Mouse (Mus musculus) brain, embryonic 18.5 days (tissue): ENCODE measurements at regions not wholly inside any gene's neighbourhood (a gene's known extent, or its start where the extent isn't known, plus 50 kb on each side); places are given as distances from the start of the nearest gene placed in this dataset.

ENCODE experiments used
- DNase-seq: peaks from one replicate; pipeline ENCODE4 v3.0.0-alpha.2; 2012; ENCODE audit warnings: low read depth, low spot score

DNA sequence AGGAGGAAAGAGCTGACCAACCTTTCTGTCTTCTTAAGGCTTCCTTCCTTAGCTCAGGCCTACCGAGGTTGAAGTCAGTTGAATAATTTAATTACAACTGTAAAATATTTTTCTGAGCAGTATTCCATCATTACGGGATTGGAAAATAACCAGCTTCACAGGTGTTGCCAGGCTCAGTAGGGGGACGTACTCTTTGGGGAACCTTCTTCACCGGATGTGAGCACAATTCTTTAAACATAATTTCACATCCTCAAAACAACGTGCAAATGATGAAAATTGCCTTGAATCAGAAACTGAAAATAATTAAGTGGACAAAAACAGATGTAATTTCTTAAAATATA is 515.9 kb downstream of the Tns3 start:
- no peak for DNase-seq

DNA sequence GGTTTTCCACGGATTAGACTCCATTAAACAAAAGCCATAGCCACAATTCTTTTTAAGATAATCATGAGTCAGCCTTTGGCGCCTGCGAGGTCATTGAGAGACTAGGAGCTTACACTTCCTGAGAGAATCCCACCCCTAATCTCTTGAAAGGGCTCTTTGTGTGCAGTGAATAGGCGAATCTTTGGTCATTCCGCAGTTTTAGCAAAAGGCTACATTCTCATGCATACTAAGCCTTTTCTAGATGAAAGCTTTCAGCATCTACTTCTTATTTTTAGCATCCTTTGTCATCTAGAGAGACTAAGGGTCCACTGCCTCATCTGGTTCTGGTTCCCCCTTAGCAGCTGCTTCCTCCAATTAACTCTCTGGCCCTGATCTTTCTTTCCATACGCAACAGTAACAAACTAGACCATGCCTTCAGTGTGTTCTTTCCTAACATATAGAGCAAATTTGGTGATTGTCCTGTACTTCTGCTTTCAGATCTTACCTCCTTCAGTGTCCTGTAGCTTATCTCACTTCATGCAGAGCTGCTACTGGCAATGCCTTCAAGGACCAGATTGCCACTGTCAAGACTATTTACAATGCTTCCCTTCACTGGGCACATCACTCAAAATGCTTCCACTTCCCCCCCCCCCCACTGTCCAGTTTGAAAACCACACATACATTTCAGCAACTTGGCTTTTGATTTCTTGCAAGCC is 516.4 kb downstream of the Tns3 start:
- peak; percentile 10 for DNase-seq

DNA sequence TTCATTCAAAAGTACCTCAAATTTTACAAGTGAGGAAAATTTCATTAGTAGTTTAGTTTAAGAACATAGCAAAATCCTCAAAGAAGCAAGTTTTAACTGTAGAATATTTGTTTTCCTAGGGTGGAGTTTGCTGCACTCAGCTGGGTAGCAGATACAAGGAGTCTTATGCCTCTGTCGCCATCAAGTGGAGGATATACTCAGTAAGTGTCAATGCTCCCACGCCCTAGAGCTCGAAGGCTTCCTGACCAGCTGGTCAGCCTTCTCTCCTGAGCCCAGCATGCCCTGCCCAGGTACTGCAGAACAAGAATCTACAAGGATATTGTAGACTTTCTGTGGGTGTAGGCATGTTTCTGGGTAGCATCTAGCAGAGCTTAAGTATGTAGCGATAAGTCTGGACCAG is 527.0 kb downstream of the Tns3 start:
- no peak for DNase-seq

DNA sequence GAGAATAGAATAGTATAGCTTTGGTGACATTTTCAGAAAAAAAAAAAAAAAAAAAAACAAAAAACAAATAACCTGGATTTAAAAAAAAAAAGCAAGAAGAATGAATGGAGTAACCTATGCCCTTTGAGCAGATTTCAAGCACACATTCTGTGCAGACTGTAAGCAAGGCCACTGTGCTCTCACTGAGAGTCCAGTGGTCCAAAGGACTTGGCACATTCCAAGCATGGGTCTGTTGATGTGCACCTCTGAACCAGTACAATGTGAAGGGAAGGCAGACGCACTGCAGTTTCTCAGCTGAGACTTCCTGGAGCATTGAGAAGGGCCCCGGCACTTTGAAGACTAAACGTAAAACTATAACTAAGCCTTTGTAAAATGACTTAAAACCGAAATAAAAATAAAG is 527.7 kb downstream of the Tns3 start:
- DNase-seq = no peak

DNA sequence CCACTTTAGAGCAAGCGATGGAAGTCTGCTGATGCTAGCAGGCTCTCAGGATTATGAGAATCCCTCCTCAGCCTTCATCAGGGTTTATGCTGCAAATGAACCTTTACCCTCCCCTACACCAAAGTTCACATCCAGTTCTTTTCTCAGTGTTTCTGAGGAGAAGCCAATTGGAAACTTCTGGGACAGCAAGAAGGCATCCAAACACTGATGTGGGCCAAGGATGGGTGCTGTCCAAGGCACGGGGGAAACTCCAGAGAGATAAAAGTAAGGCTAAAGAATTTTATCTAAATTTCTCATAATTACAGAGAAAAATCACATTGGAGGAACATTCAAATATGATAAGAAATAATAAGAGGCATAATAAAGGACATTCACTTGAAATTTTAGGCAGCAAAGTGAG is 555.0 kb downstream of the Tns3 start:
- DNase-seq = no peak

DNA sequence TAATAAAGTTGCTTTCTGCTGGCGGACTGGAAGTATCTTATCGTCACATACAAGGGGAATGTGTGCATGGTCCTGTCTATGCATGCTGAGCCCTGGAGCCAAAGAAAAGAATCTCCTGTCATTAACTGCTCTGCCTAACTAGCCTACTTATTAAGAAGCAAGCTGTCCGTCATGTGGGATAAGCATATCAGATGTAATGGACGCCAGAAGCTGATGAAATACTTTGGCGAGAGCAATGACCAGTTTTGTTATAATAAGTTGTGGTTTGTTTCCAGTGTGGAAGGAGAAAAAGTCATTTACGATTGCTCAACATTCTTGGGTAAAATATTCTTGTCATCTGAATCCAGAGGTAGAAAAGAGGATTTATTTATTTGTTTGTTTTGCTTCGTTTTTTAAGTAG is 563.2 kb downstream of the Tns3 start:
- no peak for DNase-seq

DNA sequence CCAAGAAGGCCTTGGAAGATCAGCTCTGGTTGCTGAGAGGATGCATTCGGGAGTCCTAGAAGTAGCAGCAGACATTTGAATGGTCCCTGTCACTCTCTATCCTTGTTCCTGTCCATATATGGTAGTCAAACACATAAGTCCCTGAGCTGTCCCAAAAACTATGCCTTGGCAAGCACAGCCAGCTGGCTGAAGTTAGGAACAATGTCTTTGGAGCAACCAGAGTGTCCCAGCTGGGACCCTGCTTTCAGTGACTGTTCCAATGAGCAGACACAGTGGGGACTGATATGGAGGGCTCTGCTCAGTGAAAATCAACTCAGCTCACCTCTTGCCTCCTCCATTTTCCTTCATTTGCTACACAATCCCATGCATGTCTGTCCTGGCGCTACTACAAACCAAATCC is 580.0 kb downstream of the Tns3 start:
- no peak for DNase-seq

DNA sequence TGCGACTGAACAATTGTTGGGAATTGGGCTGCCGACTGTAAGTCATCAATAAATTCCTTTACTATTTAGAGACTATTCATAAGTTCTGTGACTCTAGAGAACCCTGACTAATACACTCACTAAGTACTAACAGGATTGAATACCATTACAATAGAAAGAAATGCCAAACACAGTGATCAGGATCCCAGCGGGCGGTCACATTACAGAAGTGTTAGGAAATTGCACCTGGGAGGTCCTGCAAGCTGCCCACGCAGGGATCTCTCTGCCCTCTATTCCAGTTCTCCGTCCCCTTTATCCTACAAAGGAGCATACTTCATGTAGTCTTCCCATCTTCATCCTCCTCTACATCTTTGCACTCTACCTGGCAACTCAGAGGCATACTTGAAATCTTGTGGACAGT is 581.5 kb downstream of the Tns3 start:
- DNase-seq = no peak

DNA sequence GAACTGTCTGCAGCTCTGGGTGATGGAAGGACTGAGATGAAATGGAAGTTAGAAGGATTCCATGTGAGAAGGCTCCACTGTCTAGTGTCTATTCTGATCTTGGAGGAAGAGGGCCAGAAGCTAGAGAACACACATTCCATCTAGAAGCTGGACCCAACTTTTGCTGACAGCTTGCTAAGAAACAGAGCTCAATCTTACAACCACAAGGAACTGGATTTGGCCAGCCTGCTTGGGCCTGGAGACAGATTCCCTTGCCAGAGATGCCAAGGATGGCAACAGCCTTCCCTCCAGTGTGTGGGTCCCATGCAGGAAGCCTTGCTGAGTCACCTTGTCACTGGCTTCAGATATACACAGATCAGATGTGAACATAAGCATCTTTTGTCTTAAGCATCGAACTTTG is 591.0 kb downstream of the Tns3 start:
- no peak for DNase-seq

DNA sequence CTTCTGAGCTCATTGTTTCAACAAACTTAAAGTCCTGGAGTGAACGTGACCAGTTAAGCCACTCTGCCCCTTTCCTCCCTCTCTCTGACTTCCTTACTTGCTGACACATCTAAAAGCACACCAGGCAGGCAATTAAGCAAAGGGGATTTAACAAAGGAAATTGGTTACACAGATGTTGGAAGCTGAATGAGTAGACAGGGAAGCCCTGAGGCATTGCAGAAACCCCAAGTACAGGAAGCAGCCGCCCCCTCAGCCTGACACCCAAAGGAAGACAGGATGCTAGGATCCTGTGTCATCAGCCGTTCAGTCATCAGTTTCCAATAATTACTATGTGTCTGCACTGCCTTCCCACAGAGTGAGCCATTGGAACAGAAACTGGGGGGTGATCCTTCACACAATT is 595.5 kb downstream of the Tns3 start:
- no peak for DNase-seq

DNA sequence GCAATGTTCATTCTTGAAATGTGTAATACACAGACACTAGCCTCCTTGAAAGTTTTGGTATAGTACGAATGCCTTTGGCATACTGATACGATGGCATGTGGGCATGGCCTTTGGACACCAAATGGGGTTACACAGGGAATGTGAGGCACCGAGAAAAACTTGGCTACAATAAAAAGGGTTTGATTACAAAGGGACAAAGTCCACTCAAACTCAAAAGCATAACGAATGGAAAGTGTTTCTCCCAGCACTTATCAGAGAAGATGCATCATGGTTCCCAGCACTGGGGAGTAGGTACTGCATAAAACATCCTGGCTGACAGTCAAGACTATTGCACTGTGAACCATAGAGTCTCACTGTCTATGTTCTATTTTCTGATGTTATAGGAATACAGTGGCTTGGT is 597.0 kb downstream of the Tns3 start:
- DNase-seq = no peak

DNA sequence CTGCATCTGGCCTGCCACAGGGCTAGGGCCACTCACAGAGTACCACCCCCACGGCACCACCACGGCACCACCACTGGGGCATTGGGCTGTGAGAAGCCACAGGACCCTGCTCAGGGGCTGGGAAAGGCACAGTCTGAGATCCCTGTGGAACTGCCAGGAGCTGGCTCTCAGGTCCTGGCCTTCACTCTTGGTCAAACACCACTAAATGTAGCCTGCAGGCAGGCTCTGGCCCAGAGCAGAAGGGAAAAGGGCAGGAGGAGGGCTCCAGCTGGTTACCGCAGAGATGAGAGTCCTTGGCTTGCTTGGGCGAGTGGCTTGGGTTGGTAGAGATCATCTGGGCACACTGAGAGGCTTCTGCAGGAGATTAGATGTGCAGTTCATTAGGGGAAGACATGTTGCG is 598.5 kb downstream of the Tns3 start:
- DNase-seq = no peak

DNA sequence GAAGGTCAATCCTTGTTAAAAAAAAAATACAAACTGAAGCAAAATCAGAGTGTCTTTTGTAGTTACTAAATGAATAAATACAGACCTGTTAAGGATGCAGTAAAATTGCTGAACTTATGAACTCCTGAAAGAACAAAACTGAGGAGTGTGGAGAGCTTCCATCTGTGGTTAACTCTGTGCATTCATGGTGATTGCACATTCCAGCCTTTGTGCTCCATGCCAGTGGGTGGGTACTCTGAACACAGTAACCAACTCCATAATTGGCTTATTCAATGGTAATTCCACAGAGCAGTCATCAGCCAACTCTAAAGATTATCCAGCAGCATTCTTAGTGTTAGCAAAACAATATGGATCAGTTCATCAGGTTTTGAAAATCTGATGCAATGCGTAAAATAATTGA is 599.2 kb downstream of the Tns3 start:
- DNase-seq = no peak

DNA sequence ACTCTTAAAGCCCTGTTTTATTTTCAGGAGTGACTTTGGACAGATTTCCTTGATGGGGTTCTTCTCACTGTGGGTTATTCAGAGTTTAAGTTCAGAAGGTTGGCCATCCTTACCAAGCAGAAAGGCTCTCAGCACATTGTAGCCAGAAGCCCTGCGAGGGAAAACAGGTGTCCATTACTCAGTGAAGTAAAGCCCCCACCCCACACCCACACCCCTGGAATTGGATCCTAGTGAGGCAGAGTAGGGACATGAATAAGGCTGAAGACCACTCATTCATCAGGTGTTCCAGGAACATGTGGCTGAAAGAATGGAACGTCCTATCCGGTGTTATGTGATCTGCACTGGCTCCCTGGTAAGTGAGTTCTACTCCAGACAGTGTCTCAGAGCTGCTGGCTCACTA is 602.3 kb downstream of the Tns3 start:
- no peak for DNase-seq

DNA sequence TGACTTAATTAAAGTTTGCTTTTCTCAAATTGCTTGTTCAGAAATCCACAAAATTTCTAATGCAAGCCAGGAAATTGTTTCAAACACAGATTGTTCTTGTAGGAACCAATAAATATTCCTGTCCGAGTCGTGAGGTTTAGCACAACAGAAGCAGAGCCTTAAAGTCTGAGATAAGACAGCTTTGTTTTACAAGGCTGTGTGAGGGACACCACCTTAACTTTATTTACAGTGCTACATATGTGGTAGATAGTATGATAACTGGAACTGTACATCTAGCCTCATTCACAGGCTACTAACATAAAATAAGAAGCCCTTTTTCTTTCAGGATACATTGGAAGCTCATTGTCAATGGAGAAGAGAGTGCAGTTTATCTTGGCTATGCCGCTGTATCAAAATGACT is 602.8 kb downstream of the Tns3 start:
- no peak for DNase-seq

DNA sequence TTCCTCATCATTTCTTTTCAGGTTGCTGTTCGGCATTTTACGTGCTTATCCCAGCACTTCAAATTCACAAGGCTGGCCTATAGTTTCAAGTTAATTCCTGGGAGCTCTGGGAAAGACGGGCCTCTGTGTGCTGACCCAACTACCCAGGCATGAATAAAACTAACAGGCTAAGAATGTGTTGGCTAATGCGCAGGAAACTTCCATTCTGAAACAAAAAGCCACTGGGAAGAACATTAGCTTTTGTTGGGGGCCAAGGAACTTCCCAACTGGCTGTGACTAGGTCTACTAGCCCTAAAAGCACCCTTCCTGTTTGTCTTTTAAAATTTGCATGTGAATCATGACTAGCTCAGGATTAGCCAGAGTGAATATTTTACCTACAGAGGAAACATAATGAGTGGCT is 612.8 kb downstream of the Tns3 start:
- no peak for DNase-seq

DNA sequence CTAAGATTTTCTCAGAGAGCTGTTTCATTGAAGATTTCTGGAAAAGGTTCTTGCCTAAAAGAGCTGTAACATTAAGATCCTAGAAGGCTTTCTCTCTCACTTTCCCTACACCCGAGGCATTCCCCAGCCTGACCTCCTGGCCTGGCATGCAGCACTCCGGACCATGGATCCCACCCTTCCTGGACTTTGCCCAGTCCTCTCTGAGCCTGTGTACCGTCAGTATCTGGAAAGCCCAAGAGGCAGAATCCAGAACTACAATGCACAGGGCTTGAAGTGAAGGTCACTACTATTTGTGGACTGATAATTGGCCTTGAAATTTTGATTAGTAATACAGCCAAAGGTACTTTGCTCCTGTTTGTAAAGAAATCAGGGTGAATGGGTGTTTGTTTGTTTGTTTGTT is 619.2 kb downstream of the Tns3 start:
- DNase-seq = no peak

DNA sequence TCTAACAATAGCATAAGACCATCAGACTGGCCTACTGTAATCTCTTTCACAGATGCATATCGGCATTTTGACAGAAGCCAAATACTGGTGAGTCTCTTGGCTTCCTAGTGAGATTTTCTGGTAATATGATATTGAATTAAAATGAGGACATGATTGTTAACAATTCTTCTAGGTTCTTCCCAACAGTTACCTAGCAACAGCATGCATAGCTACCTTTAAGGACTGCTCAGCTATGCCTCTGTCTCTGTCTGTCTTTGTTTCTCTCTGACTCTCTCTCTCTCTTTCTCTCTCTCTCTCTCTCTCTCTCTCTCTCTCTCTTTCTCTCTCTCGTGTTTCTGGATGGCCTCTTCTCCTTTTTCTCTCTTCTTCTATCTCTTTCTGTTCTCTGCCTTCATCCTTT is 634.2 kb downstream of the Tns3 start:
- no peak for DNase-seq

DNA sequence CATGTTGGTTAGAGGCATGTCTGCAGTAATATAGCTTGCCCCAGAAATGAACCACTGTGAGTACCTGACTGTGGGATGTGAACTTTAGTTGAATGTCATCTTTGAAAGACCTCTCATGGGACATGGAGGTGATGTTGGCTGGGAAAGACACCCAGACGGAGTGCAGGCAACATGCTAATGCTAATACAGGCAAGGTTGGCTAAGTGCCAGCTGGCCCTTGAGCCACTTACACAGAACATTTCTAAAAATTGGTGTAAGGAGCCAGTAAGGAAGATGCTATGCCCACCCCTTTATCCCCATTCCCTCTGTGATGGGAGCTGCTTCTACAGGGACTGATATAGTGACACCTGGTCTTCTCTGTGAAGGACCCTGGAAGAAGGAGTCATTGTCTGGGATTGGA is 656.5 kb downstream of the Tns3 start:
- no peak for DNase-seq

DNA sequence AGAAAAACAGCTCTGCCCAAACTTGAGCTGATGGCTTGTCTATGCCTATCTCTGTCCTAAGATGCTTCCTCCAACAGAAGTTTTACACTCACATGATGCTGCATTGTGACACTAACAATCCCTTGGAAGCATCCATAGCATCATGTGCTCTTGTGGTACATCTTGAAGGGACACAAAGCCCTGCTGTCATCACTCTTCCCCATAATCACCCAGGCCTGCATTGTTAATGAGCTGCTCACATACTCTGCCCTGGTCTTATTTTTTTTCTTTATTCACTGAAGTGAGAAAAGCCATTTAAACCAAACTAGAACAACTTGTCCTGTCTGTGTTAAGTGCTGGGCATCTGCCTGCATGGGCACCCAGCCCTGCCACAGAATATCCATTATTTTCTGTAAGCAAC is 683.3 kb downstream of the Tns3 start:
- no peak for DNase-seq

DNA sequence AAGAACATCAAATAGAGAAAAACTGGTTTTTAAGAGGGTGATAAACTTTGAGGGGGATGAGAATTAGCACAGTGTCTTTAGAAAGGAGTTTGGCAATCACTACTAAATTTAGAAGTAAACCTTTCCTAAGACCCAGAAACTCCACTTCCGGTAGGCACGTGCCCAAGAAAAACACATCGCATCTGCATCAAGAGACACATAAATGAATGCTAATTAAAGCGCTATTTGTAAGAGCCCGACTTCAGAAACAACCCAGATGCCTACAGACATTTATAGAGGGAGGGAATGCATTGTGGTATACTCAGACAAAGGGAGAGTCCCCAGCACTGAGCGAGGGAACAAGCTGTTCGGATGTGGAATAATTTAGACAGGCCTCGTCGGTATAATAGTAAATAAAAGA is 688.5 kb downstream of the Tns3 start:
- no peak for DNase-seq

DNA sequence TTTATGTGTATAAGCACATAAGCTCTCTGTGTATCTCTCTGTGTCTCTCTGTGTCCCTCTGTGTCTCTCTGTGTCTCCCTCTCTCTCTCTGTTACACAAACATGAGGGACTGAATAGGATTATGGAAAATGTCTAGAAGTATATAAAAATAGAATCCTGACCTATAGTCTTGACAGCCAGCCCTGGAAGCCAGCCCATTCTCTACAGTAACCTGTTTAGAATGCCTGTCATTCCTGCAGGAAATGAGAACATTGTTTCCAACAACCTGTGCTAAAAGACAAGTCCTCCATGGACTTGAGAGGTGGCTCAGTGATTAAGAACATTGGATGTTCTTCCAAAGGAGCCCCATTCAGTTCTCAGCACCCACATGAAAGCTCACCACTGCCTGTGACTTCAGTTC is 714.4 kb downstream of the Tns3 start:
- DNase-seq = no peak

DNA sequence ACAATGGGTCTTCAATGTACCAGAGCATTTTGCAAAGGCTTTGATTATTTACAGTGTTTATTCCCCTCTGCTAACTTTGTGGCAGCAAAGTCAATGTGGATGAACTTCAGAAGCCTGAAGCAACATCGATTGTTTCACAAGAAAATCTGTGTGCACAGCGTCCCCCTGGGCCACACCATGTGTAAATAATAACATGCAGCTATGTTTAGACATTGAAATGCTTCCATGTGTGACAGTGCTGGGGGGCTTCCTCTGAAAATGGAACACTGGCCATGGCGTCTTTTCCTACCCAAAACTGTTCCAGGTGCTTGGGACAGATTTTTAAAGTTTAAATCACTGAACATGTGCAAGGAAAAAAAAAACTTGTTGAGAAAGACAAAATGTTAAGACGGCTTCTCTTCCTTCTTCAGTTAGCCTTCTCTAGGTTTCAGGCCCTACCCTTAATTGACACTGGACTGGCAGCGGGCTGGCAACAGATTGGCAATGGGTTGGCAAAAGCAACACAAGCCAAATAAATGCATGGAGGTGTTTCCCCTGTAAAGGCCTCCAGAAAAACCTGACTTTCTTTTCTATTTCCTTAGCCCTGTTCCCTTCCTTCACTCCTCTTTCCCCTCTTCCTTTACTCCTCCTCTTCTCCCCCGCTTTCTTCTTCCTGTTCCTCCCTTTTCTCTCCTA is 715.0 kb downstream of the Tns3 start:
- no peak for DNase-seq

DNA sequence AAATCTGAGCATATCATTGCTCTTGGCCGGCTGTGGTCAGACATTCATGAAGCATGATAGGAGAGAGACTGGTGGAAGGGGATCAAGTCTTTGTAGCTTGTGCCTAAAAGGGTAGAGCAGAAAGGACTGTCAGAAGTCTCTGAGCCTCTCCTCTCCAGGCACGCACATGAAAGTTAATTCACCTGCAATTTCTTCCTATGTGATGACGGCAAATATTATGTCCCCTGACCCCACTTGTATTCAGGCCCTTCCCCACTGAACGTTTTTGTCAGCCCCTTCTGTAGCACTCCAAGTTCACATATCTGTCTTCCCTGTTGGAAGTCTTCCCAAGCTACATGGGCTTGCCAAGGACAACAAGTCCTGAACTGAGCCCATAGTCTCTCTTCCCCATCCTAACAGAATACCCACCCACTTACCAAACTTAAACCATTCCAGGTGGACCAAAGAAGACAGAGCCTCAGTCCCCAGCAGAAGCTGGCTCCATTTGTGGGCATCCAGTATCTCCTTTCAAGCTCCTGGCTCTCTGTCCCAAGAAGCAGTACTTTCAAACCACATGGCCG is 719.3 kb downstream of the Tns3 start:
- no peak for DNase-seq
